Mouse (Mus musculus) adrenal gland, postnatal 10 days (tissue): ENCODE results near the gene Zfp420. TPM values are rescaled to one million over a fixed set of nuclear protein-coding genes. Genes with fewer than 3 reads are reported as not detected.
A peak's percentile ranks its signal among the peaks of the same experiment; 100 is the strongest.

Experiments used
- DNase-seq: peaks from one replicate; pipeline ENCODE4 v3.0.0; 2021; ENCODE audit warnings: mixed read lengths
- microRNA-seq: library from miRNA; unstranded; fragments of <30 nt; microRNA quantifications from one replicate; pipeline ENCODE4 v1.2.0, GENCODE M21; 2021
- total RNA-seq, 2 experiments: library from RNA; stranded (reverse); gene quantifications; 2 replicates each; pipeline ENCODE4 v1.2.3; 2021

Gene Zfp420
- total RNA-seq, 2 experiments from 2014 or later = 3.6 to 4.3 TPM

DNA sequence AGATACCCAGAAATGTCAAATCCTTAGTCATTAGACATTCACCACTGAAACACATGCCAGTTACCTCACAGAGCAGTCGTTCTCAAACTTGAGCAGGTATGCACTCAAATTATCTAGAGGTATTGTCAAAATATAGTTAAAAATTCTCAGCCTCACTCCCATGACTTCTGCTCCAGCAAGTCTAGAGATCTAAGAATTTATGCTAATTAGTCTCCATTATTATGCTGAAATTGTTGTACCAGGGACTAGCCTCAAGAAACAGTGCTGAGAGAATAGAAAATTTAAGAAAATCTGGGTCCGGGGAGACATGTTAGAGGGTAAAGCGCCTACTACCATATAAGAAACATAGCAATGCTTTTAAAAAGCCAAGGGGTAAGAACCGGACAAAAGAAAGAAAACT lies 44.3 kb downstream of the Zfp420 start:
- DNase-seq = no peak

DNA sequence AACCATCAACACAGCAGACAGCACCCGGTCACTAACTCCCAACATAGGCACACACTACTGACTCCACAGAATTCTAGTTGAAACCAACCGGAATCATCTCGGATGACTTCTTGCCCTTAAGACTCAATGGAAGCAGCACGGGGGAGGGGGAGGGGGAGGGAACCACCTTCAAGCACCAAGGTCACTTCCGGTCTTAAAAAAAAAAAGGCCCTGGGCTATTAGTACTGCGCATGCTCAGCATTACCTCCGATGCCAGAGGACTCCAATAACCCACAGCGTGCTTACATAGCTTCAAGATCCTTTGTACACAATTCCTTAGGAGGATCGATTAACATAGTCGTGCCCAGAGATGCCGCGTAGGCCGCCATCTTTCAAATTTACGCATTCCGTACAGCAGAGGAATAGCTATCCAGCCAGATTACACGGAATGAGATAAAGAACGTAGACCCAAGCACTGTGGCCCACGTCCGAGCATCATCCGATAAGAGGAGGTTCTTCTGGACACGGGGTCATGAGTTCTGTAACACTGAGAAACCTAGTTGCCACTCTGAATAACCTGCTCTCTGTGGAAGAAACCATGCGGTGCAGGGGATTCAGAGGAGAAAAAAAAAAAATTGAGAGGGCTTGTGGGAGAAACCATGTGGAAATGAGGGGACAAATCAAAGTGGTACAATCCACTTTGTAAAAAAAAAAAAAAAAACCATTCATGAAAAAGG lies 46.3 kb downstream of the Zfp420 start, which contains the start of gene Zfp27:
TSS of gene Zfp27 (minus strand) at position 607 of the 716 bp plus-strand sequence.
- DNase-seq = peak; percentile 70

DNA sequence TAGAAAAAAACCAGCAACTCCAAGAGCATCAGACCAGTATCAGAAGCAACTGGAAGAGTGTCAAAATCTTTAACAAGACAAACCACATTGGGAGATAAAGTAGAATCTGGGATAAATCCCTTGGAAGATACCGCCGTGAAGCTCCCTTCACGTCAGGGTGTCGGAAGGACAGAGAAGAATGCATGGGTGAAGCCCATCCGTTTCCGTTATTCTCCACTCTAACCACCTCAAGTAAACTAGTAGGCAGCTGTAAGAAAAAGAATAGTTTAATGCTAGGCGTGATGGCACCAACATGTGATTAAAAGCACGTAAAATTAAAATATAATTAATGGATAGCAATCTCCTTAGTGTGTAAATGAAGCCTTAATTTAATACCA lies 46.9 kb downstream of the Zfp420 start:
- DNase-seq = no peak

DNA sequence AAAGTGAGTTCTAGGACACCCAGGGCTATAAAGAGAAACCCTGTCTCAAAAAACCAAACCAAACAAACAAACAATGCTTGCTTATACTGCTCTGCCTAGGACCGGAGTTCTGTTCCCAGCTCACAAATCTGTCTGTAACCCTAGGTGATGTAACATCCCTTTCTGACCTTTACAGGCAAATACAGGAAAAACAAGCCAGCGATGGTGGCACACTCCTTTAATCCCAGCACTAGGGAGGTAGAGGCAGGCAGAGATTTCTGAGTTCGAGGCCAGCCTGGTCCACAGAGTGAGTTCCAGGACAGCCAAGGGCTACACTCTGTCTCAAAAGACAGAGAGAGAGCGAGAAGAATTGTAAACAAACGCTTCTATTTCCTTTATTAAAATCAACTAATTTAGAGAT lies 47.4 kb downstream of the Zfp420 start:
- DNase-seq = no peak

DNA sequence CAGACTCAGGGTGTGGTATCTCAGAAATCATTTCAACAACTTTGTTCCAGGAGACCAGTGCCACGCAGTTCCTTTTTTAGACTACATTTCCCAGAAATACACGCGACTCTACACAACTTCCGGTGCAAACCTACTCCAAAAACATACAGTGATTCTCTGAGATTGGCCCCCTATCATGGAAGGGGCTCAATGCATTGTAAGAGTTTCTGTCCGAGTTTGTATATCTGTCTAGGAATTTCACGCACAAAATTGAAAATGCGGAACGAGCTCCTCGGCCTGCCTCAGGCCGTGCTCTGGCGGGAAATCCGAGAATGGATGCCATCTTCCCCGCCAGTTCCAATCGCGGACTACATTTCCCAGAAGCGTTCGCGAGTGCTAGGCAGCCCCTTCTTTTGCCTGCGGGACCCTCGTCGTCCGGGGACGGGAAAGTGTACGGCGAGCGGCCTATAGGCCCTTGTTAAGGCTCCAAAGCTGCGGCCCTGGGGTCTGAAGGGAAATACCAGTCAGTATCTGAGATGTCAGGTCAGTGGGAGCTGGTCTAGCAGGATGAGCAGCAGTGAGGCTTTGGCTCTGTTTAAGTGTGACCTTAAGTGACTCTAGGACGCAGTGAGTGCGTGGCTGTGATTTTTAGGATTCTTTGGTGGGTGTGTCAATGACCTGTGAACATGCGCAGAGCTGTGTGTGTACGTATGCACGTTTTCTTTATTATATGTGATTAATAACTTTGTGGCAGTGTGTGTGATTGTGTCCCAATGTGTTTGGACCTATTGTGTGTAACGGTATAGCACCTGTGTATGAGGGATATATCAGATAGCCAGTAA lies 48.6 kb downstream of the Zfp420 start, which contains the start of gene Zfp383:
TSS of gene Zfp383 (plus strand) at position 94 of the 821 bp plus-strand sequence.
- DNase-seq = peak; percentile 86

DNA sequence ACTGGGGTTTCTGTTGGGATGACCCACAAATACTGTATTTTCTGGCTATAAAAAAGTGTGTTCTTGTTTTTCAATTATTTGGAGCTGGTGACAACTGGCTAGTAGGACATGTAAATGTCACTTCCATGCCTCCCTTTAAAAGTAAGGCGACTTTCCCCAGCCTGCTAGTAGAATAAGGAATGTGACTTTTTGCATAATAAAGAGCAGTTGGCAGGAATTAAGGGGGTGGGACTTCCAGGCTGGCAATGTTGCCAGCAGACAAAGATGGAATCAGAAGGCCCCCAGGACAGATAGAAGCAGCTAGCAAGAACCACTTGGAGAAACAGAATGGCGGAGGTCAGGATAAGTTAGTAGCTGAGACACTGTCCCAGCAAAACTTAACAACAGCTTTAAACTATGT lies 50.5 kb downstream of the Zfp420 start:
- DNase-seq = no peak

DNA sequence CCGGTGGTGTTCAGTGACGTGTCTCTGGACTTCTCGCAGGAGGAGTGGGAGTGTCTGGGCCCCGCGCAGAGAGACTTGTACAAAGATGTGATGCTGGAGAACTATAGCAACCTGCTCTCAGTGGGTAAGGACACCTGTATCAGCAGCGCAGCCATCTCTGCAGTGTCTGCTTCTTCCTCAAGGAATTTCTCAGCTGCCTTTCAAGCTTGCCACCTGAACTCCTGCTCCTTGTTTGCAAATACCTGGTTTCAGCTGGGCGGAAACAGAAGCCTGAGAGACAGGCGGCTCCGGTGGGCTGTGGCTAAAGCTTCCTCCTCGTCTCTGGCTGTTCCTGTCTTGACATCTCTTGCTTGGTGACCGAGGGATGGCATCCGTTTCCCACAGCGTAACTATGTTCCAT lies 52.4 kb downstream of the Zfp420 start:
- DNase-seq = no peak

DNA sequence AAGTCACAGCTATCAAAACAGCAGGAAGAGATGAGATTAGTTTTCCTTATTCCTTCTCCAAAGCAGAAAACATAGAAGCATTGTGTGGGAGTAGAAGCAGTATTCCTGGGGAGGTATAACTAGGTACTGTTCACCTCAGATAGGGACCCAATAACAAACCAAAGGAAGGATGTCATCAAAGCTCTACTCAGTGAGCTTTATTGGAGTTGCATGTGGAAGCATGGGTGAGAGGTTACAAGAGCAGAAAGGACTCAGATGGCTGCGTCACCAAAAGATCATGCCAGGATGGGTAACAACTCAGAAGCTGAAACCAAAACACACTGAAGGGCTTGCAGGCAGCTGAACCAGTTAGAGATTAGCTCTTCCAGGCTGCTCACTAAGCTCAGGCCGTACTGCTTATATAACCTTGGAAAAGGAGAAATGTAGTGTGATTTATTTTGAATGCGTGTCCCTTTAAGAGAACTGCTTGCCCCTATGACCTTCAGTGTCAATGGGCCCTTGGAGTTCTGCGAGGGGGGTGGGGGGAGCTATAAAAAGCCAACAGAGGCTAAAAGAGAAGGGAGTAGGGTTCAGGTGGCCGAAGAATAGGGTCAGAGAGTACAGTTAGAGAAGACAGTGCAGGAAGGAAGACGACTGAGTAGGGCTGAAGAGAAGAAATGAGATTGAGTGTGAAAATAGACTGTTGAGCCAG lies 57.7 kb downstream of the Zfp420 start:
- DNase-seq = peak; percentile 8

DNA sequence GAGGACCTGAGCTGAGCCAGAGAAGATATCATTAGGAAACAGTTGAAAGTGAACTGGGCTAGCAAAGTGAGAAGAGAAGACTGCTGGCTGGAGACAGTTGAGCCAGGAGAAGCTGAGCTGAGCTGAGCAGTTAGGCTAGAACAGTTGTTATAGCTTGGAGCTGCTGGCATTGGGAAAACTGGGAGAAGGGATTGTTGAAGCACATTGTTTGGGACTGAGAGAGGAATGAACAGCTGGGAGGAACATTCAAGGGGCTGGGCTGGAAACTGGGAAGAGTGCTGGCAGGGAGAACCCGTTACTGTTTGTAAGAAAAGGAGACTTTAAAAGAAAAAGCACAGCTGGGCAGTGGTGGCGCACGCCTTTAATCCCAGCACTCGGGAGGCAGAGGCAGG lies 58.3 kb downstream of the Zfp420 start:
- no peak for DNase-seq

DNA sequence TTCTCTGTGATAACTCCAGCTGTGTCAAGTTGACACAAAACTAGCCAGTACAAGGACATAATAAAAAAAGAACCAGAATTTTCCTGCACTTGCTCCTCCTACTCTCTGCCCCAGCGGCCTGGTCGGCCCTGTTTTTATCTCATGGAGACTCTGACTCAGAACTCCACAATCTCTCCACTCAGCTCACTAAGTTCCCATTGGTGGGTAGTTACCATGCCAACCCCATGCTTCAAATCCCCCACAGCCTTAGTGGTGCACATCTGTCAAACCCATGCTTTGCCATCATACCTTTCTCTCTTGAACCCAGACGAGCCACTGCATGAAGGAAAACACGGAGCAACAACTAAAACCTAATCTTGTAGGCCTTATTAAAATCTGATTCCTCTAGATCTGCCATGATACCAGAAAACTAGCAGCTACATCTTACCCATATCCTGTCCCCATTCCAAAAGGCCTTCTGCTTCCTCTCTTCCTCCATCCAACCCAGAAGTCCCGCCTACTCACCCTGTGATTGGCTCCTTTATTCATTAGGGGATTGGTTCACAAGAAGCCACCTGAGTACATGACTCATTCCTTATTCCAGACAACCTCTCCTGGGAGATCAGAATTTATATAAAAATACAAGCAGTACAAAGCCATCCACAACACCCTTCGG lies 61.8 kb downstream of the Zfp420 start:
- DNase-seq = no peak

DNA sequence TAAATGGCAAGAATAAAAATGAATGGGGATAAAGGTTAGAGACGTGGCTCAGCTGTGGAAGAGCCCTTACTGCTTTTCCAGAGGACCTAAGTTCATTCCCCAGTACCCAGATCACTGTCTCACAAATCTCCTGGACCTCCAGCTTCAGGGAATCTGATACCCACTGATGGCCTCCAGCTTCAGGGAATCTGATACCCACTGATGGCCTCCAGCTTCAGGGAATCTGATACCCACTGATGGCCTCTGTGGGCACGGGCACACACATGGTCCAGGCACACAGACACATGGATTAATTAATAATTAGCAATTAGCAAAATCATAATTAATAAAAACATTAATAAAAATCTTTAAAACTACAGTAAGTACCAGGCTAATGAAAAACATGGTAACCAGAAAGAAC lies 63.0 kb downstream of the Zfp420 start:
- DNase-seq = no peak

Small RNAs within 50 kb of the gene (microRNA-seq; reads per million reads assigned to microRNA genes)
- gene Mir7668 = 2.3 reads per million

Other genes with a start within 250 kb of the Zfp420 start
- gene Catsperg2, start 132.9 kb upstream of the Zfp420 start, total RNA-seq = not detected
- gene Zfp84, start 91.4 kb upstream of the Zfp420 start, total RNA-seq = 10 to 100 TPM; 13.9 to 14.2 TPM
- gene Zfp30, start 76.0 kb upstream of the Zfp420 start, total RNA-seq = 1 to 10 TPM; 3.0 to 4.8 TPM
- gene Zfp790, start 43.9 kb upstream of the Zfp420 start, total RNA-seq = 10 to 100 TPM; 12.9 to 19.8 TPM
- gene Zfp940, start 6.3 kb upstream of the Zfp420 start, total RNA-seq = 1 to 10 TPM in 1 of 2 experiments, under 1 TPM in 1; 0.87 to 1.2 TPM
- gene Zfp27, start 46.6 kb downstream of the Zfp420 start, total RNA-seq = 10 to 100 TPM; 10.6 to 13.0 TPM
- 1 to 10 TPM; 6.6 to 8.1 TPM for gene Zfp383, start 48.2 kb downstream of the Zfp420 start, total RNA-seq
- gene Zfp74, start 94.1 kb downstream of the Zfp420 start, total RNA-seq = 10 to 100 TPM in 1 of 2 experiments, 1 to 10 TPM in 1; 7.3 to 11.4 TPM
- 10 to 100 TPM; 17.0 to 19.8 TPM for gene Zfp568, start 124.0 kb downstream of the Zfp420 start, total RNA-seq
- gene Zfp14, start 191.4 kb downstream of the Zfp420 start, total RNA-seq = 1 to 10 TPM; 2.3 to 2.8 TPM
- 1 to 10 TPM; 1.4 to 2.2 TPM for gene Zfp82, start 212.9 kb downstream of the Zfp420 start, total RNA-seq
- under 1 TPM; 0.63 to 0.73 TPM for gene Gm26920, start 230.4 kb downstream of the Zfp420 start, total RNA-seq
- 1 to 10 TPM; 1.8 to 2.2 TPM for gene Zfp566, start 230.5 kb downstream of the Zfp420 start, total RNA-seq
- gene Zfp260, start 234.8 kb downstream of the Zfp420 start, total RNA-seq = 10 to 100 TPM; 42.0 to 44.7 TPM